Mouse (Mus musculus) CH12.LX (cell line): ENCODE measurements at regions not wholly inside any gene's neighbourhood (a gene's known extent, or its start where the extent isn't known, plus 50 kb on each side); places are given as distances from the start of the nearest gene placed in this dataset.

Experiments
- DNase-seq: peaks from one replicate; pipeline ENCODE4 v3.0.0-alpha.2; 2013; ENCODE audit errors: extremely low read depth
- H3K27ac ChIP-seq: 2 replicates; pipeline ENCODE4 v1.5.1; 2012; ENCODE audit warnings: low read depth, mild to moderate bottlenecking, control low read depth, moderate library complexity; ENCODE audit not compliant: insufficient read depth
- H3K27me3 ChIP-seq: replicated peaks from 2 replicates; pipeline ENCODE3; 2012; ENCODE audit warnings: inconsistent platforms
- H3K36me3 ChIP-seq, 2 experiments: replicated peaks in 1 of 2; 2 replicates each; pipeline versions ENCODE3 to v1.6.1; 2012; ENCODE audit warnings: inconsistent platforms in 1 of 2, low read length in 1 of 2, mild to moderate bottlenecking in 1 of 2, mixed read lengths in 1 of 2, moderate library complexity in 1 of 2; ENCODE audit not compliant: control insufficient read depth in 1 of 2, insufficient read depth in 1 of 2
- H3K4me1 ChIP-seq, 2 experiments: 2 replicates each; pipeline ENCODE4 v1.6.1; 2012; ENCODE audit warnings: inconsistent platforms in 1 of 2, moderate library complexity in 1 of 2; ENCODE audit not compliant: insufficient read depth in 2 of 2, control insufficient read depth in 1 of 2
- H3K4me2 ChIP-seq: 2 replicates; pipeline ENCODE4 v1.6.1; 2012; ENCODE audit warnings: low read depth, mild to moderate bottlenecking, control low read depth; ENCODE audit not compliant: poor library complexity, insufficient read depth, severe bottlenecking
- H3K4me3 ChIP-seq, 3 experiments: fragments of 150-350 bp in 1 of 3; sonication (generic) in 1 of 3; replicated peaks in 1 of 3; 2 replicates each; pipeline versions ENCODE3 to v1.5.1; 2011 to 2012; ENCODE audit warnings: low read depth in 2 of 3, low read length in 2 of 3, mild to moderate bottlenecking in 2 of 3, moderate library complexity in 2 of 3, control low read depth in 1 of 3, improper control_type of control experiment in 1 of 3, inconsistent platforms in 1 of 3, mixed read lengths in 1 of 3; ENCODE audit not compliant: poor library complexity in 1 of 3
- H3K79me2 ChIP-seq: replicated peaks from 2 replicates; pipeline ENCODE4 v1.6.1; 2012; ENCODE audit warnings: mild to moderate bottlenecking, moderate library complexity; ENCODE audit not compliant: control insufficient read depth, poor library complexity, insufficient read depth, severe bottlenecking; ENCODE audit errors: extremely low read depth
- H3K9ac ChIP-seq: 2 replicates; pipeline ENCODE4 v1.6.1; 2012; ENCODE audit warnings: low read depth, mild to moderate bottlenecking, control low read depth, moderate library complexity; ENCODE audit not compliant: insufficient read depth
- H3K9me3 ChIP-seq: replicated peaks from 2 replicates; pipeline ENCODE3; 2012; ENCODE audit warnings: low read length, inconsistent platforms, mixed read lengths
- CHD1 ChIP-seq: IDR thresholded peaks from 2 replicates; pipeline ENCODE4 v1.6.1; 2012; ENCODE audit warnings: low read depth, low read length, improper control_type of control experiment, inconsistent platforms
- E2F4 ChIP-seq: IDR thresholded peaks from 2 replicates; pipeline ENCODE4 v1.6.1; 2011; ENCODE audit warnings: low read depth, low read length, improper control_type of control experiment; ENCODE audit not compliant: insufficient replicate concordance
- ELF1 ChIP-seq: IDR thresholded peaks from 2 replicates; pipeline ENCODE4 v1.6.1; 2014; ENCODE audit warnings: low read depth, mild to moderate bottlenecking, inconsistent platforms, low read length, improper control_type of control experiment
- ETS1 ChIP-seq: conservative IDR thresholded peaks from 2 replicates; pipeline ENCODE4 v1.6.1; 2012; ENCODE audit warnings: low read depth, mild to moderate bottlenecking, inconsistent platforms, low read length, improper control_type of control experiment, moderate library complexity
- HCFC1 ChIP-seq: IDR thresholded peaks from 2 replicates; pipeline ENCODE4 v1.6.1; 2012; ENCODE audit warnings: low read depth, mild to moderate bottlenecking, inconsistent platforms, low read length, improper control_type of control experiment
- JUN ChIP-seq: IDR thresholded peaks from 2 replicates; pipeline ENCODE4 v1.6.1; 2011; ENCODE audit warnings: low read depth, mild to moderate bottlenecking, low read length, improper control_type of control experiment, moderate library complexity; ENCODE audit not compliant: insufficient read depth
- KAT2A ChIP-seq: IDR thresholded peaks from 2 replicates; pipeline ENCODE4 v1.6.1; 2012; ENCODE audit warnings: low read length, improper control_type of control experiment, inconsistent platforms; ENCODE audit not compliant: insufficient replicate concordance
- MAFK ChIP-seq: IDR thresholded peaks from 2 replicates; pipeline ENCODE4 v1.6.1; 2011; ENCODE audit warnings: low read length, improper control_type of control experiment; ENCODE audit not compliant: insufficient replicate concordance
- MAZ ChIP-seq: IDR thresholded peaks from 2 replicates; pipeline ENCODE4 v1.6.1; 2012; ENCODE audit warnings: low read depth, mild to moderate bottlenecking, inconsistent platforms, low read length, improper control_type of control experiment, moderate library complexity
- MXI1 ChIP-seq: IDR thresholded peaks from 2 replicates; pipeline ENCODE4 v1.6.1; 2011; ENCODE audit warnings: mild to moderate bottlenecking, low read depth, low read length, improper control_type of control experiment
- NELFE ChIP-seq: IDR thresholded peaks from 2 replicates; pipeline ENCODE4 v1.6.1; 2011; ENCODE audit warnings: low read depth, low read length, improper control_type of control experiment
- POLR2AphosphoS2 ChIP-seq: IDR thresholded peaks from 2 replicates; pipeline ENCODE4 v1.6.1; 2011; ENCODE audit warnings: low read depth, low read length, improper control_type of control experiment
- RCOR1 ChIP-seq: conservative IDR thresholded peaks from 2 replicates; pipeline ENCODE4 v1.6.1; 2012; ENCODE audit warnings: low read depth, mild to moderate bottlenecking, inconsistent platforms, low read length, improper control_type of control experiment
- SIN3A ChIP-seq: IDR thresholded peaks from 2 replicates; pipeline ENCODE4 v1.6.1; 2012; ENCODE audit warnings: low read length, improper control_type of control experiment, inconsistent platforms
- SMC3 ChIP-seq: IDR thresholded peaks from 2 replicates; pipeline ENCODE4 v1.6.1; 2011; ENCODE audit warnings: low read depth, low read length, improper control_type of control experiment
- TBP ChIP-seq: conservative IDR thresholded peaks from 2 replicates; pipeline ENCODE4 v1.6.1; 2011; ENCODE audit warnings: low read depth, low read length, improper control_type of control experiment
- USF1 ChIP-seq: IDR thresholded peaks from 2 replicates; pipeline ENCODE4 v1.6.1; 2014; ENCODE audit warnings: low read depth, mild to moderate bottlenecking, inconsistent platforms, low read length, improper control_type of control experiment
- USF2 ChIP-seq: conservative IDR thresholded peaks from 2 replicates; pipeline ENCODE4 v1.6.1; 2011; ENCODE audit warnings: low read depth, low read length, improper control_type of control experiment
- ZKSCAN1 ChIP-seq: IDR thresholded peaks from 2 replicates; pipeline ENCODE4 v1.6.1; 2012; ENCODE audit warnings: low read depth, inconsistent platforms, low read length, improper control_type of control experiment, borderline replicate concordance
- dilution Hi-C: fragments of 300-500 bp; cut with MboI; formaldehyde crosslinking; loops from 2 replicates; pipeline ENCODE4 v1.14.3; 2020; ENCODE audit warnings: low sequenced_read_pairs; ENCODE audit not compliant: extremely low pct_unique_long_range_greater_than_20kb, extremely low pct_ligation_motif_present
- in situ Hi-C: fragments of 300-500 bp; cut with MboI; formaldehyde crosslinking; loops from 3 replicates; pipeline ENCODE4 v1.14.3; 2019; ENCODE audit warnings: low sequenced_read_pairs, low pct_ligation_motif_present, low pct_unique_long_range_greater_than_20kb, mixed read lengths

DNA sequence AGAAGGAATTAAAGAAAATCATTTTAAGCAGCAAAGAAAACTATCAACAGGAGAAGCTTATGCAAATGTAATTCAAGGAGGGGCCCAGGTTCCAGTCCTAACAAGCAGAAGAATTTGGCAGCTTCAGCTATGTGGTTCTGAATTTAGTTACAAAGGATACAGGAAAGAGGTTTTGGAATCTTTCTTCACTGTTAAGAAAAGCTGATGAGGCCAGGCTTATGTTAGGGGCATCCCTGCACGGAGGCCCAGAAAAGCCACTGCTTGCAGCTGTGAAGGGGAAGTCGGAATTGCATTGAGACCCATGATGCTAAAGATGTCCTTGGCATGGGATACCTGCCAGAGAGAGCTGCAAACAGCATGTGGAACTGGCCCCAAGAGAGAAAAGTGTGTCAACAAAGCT is 114.9 kb upstream of the Cops8 start:
- no peaks in the 10 kb centered on the region for H3K27me3 ChIP-seq
- in situ Hi-C loops (no loop called here), dilution Hi-C loops (no loop called here)
- no peak for TF ChIP-seq NELFE
- TF ChIP-seq RCOR1 = no peak
- TF ChIP-seq USF1 = no peak
- no peak for TF ChIP-seq ZKSCAN1
- TF ChIP-seq E2F4 = no peak
- no peak for TF ChIP-seq MXI1
- no peak for TF ChIP-seq USF2
- TF ChIP-seq SIN3A = no peak
- TF ChIP-seq TBP = no peak
- no peak for TF ChIP-seq SMC3
- H3K36me3 ChIP-seq = no peaks in the 10 kb centered on the region
- DNase-seq = no peak
- no peak overlapping the region for H3K4me2 ChIP-seq
- H3K79me2 ChIP-seq = no peaks in the 10 kb centered on the region
- peaks cover 3% of the 10 kb centered on the region for H3K9me3 ChIP-seq
- H3K4me1 ChIP-seq = no peaks in the 10 kb centered on the region; a peak in 1 of 4 replicates
- H3K4me3 ChIP-seq = no peak overlapping the region
- no peak overlapping the region for H3K27ac ChIP-seq
- H3K9ac ChIP-seq = no peak overlapping the region

DNA sequence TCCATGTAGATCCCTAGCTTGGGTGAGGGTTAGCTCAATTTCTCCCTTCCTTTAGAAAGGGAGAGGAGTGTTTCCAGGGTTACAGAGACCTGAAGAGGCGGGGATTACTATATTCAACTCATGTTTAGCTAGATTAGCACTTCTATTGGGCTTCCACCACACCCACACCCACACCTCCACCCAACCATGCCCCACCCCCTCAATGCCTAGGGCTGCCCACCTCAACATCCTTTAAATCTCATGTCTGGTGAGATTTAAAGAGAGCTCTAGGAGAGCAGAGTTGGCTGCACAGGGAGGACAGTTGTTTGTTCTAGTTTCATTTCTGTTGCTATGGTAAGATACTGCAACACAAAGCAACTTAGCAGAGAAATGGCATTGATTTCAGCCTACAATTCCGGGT is 113.8 kb upstream of the Cops8 start:
- DNase-seq = no peak
- Histone ChIP-seq H3K79me2 (no peaks in the 10 kb centered on the region), H3K4me3 (no peak overlapping the region), H3K4me1 (no peaks in the 10 kb centered on the region; a peak in 1 of 4 replicates), H3K9ac (no peak overlapping the region), H3K36me3 (no peaks in the 10 kb centered on the region), H3K4me2 (no peak overlapping the region), H3K27ac (no peak overlapping the region), H3K9me3 (peaks cover 3% of the 10 kb centered on the region), H3K27me3 (no peaks in the 10 kb centered on the region)
- dilution Hi-C loops (no loop called here), in situ Hi-C loops (no loop called here)
- TF ChIP-seq JUN (no peak), E2F4 (no peak), MAFK (no peak), MAZ (no peak), ZKSCAN1 (no peak), NELFE (no peak), MXI1 (no peak), SIN3A (no peak), CHD1 (no peak), KAT2A (no peak), USF1 (no peak), TBP (no peak), ETS1 (no peak), RCOR1 (no peak), HCFC1 (no peak), POLR2AphosphoS2 (no peak), ELF1 (no peak)
- TF ChIP-seq, all 38 proteins: peak for 0
